Comparison of ENCODE assay signal across 23 mouse cellular contexts in genomic region chr5:115091015-115091414, GRCm38 (mm10). TPM values are rescaled to one million over a fixed set of nuclear protein-coding genes. Genes with fewer than 3 reads are reported as not detected.
DNase-seq lines count a peak whose midpoint lies in the region; ATAC-seq and TF ChIP-seq lines count a peak whose summit lies in the region.
"Had no signal": no experiment of that assay in that cellular context is flagged by ENCODE, and none has a peak within 500 bp of the region (broad histone marks: within the 10 kb centered on the region; RNA-seq: fewer than 3 reads in every experiment).

No protein-coding gene starts in this region.

- ATAC-seq in liver, postnatal 0 days, result no peak
- peak; percentile 67 for ATAC-seq in intestine, embryonic 15.5 days
- ATAC-seq in liver, embryonic 11.5 days (replicated peaks; ENCODE audit: low FRiP score), result no peak
- ATAC-seq: forebrain, embryonic 15.5 days; hindbrain, embryonic 16.5 days had no signal

- TF ChIP-seq POLR2A in liver, adult 2 months (IDR thresholded peaks at IDR 0.05; ENCODE audit: extremely low read depth, insufficient read depth, low read length), result no peak
- TF ChIP-seq POLR2A in small intestine, adult 2 months (IDR thresholded peaks at IDR 0.05; ENCODE audit: low read depth, low read length), result no peak

- no peak for TF ChIP-seq CTCF in liver, adult 2 months (IDR thresholded peaks at IDR 0.05; ENCODE audit: low read depth, low read length)
- TF ChIP-seq CTCF in liver, postnatal 0 days (IDR thresholded peaks at IDR 0.05; ENCODE audit: low read depth), result no peak
- no peak for TF ChIP-seq CTCF in small intestine, adult 2 months (IDR thresholded peaks at IDR 0.05; ENCODE audit: extremely low read depth, insufficient read length, insufficient replicate concordance, low read depth, low read length)

- H3K27ac ChIP-seq in liver, adult 2 months (replicated peaks; ENCODE audit: insufficient read depth, low read depth, low read length), result no peak overlapping the region
- no peak overlapping the region for H3K27ac ChIP-seq in liver, postnatal 0 days (ENCODE audit: low read depth)
- no peak overlapping the region for H3K27ac ChIP-seq in intestine, embryonic 15.5 days
- peak overlapping the region; percentile 48; the same call in 1 of the 2 replicates for H3K27ac ChIP-seq in small intestine, adult 2 months (ENCODE audit: insufficient read depth, low read depth, low read length)
- no peak overlapping the region for H3K27ac ChIP-seq in liver, embryonic 11.5 days (ENCODE audit: low read depth, low read length)
- no peak overlapping the region for H3K27ac ChIP-seq in midbrain, embryonic 10.5 days (replicated peaks)
- H3K27ac ChIP-seq: embryonic facial prominence, embryonic 12.5 days; forebrain, embryonic 15.5 days; heart, adult 2 months had no signal

- no peaks in the 10 kb centered on the region for H3K27me3 ChIP-seq in liver, adult 2 months (ENCODE audit: control insufficient read depth, insufficient read depth, low read length)
- no peaks in the 10 kb centered on the region for H3K27me3 ChIP-seq in liver, postnatal 0 days (ENCODE audit: insufficient read depth, low read length)
- no peaks in the 10 kb centered on the region for H3K27me3 ChIP-seq in intestine, embryonic 15.5 days (replicated peaks)
- no peaks in the 10 kb centered on the region for H3K27me3 ChIP-seq in small intestine, adult 2 months (ENCODE audit: control insufficient read depth, insufficient read depth, low read length)
- no peaks in the 10 kb centered on the region for H3K27me3 ChIP-seq in liver, embryonic 11.5 days (replicated peaks; ENCODE audit: control insufficient read depth, insufficient read depth, low read length)
- H3K27me3 ChIP-seq in midbrain, embryonic 10.5 days (ENCODE audit: low read depth, poor library complexity, severe bottlenecking), result no peaks in the 10 kb centered on the region
- H3K27me3 ChIP-seq: embryonic facial prominence, embryonic 12.5 days; forebrain, embryonic 15.5 days; heart, embryonic 12.5 days had no signal

- H3K9ac ChIP-seq in liver, adult 2 months (ENCODE audit: low read depth, low read length), result no peak overlapping the region
- no peak overlapping the region for H3K9ac ChIP-seq in liver, postnatal 0 days (replicated peaks)
- no peak overlapping the region for H3K9ac ChIP-seq in intestine, embryonic 15.5 days
- H3K9ac ChIP-seq in liver, embryonic 11.5 days (ENCODE audit: low read depth, low read length), result no peak overlapping the region
- H3K9ac ChIP-seq: embryonic facial prominence, embryonic 12.5 days; forebrain, embryonic 15.5 days; heart, embryonic 12.5 days had no signal

- H3K9me3 ChIP-seq in liver, postnatal 0 days (ENCODE audit: low read length), result no peaks in the 10 kb centered on the region
- no peaks in the 10 kb centered on the region for H3K9me3 ChIP-seq in intestine, embryonic 15.5 days
- H3K9me3 ChIP-seq in liver, embryonic 11.5 days (ENCODE audit: control insufficient read depth, low read length), result no peaks in the 10 kb centered on the region
- H3K9me3 ChIP-seq in midbrain, embryonic 10.5 days (replicated peaks), result no peaks in the 10 kb centered on the region; the same call in none of the 2 replicates
- H3K9me3 ChIP-seq: embryonic facial prominence, embryonic 12.5 days; forebrain, embryonic 15.5 days; heart, embryonic 12.5 days had no signal

- H3K4me2 ChIP-seq in liver, postnatal 0 days (ENCODE audit: low read depth, low read length), result no peak overlapping the region
- H3K4me2 ChIP-seq in intestine, embryonic 15.5 days (replicated peaks), result no peak overlapping the region
- H3K4me2 ChIP-seq in liver, embryonic 11.5 days, result no peak overlapping the region
- H3K4me2 ChIP-seq: embryonic facial prominence, embryonic 12.5 days; forebrain, embryonic 15.5 days; heart, embryonic 12.5 days had no signal

- peaks cover 4% of the 10 kb centered on the region; the same call in 1 of the 2 replicates for H3K79me2 ChIP-seq in liver, adult 2 months (ENCODE audit: control insufficient read depth, insufficient read depth, low read length)

- peak; percentile 59 for DNase-seq in liver, adult 2 months (ENCODE audit: extremely low read depth, low read depth, low spot score)
- no peak for DNase-seq in liver, postnatal 0 days
- no peak for DNase-seq in cerebellum, adult 9-11 months
- no peak for DNase-seq in liver, embryonic 11.5 days (ENCODE audit: low spot score)
- no peak for DNase-seq in midbrain, embryonic 10.5 days (ENCODE audit: low spot score)
- DNase-seq: adrenal gland, postnatal 10 days; B cell, adult 2 months; cerebellum, adult 11 months; cerebellum, adult 8-10 months; cerebellum, postnatal 25 days; gastrocnemius, postnatal 10 days; heart, adult 2 months; heart, postnatal 36 days had no signal

- WGBS in liver, adult 2 months, result 25% methylated on average over 3 of the region's 3 CpGs
- WGBS in liver, postnatal 0 days (ENCODE audit: insufficient replicate concordance), result 64% methylated on average over 3 of the region's 3 CpGs
- WGBS in intestine, embryonic 15.5 days, result 55% methylated on average over 3 of the region's 3 CpGs
- WGBS in small intestine, adult 2 months, result 31% methylated on average over 3 of the region's 3 CpGs
- WGBS in liver, embryonic 11.5 days, result 75% methylated on average over 3 of the region's 3 CpGs
- WGBS in midbrain, embryonic 10.5 days, result 87% methylated on average over 3 of the region's 3 CpGs

- no peaks in the 10 kb centered on the region for H3K4me1 ChIP-seq in liver, adult 2 months (ENCODE audit: control insufficient read depth, insufficient read depth, low read length)
- H3K4me1 ChIP-seq in liver, postnatal 0 days (ENCODE audit: insufficient read depth), result no peaks in the 10 kb centered on the region
- H3K4me1 ChIP-seq in intestine, embryonic 15.5 days (replicated peaks), result no peaks in the 10 kb centered on the region
- peaks cover 6% of the 10 kb centered on the region; the same call in 1 of the 2 replicates for H3K4me1 ChIP-seq in small intestine, adult 2 months (ENCODE audit: control insufficient read depth, insufficient read depth, insufficient read length, low read length)
- no peaks in the 10 kb centered on the region for H3K4me1 ChIP-seq in liver, embryonic 11.5 days (replicated peaks; ENCODE audit: control insufficient read depth, insufficient read depth, low read length)
- H3K4me1 ChIP-seq in midbrain, embryonic 10.5 days, result no peaks in the 10 kb centered on the region
- H3K4me1 ChIP-seq: embryonic facial prominence, embryonic 12.5 days; forebrain, embryonic 15.5 days had no signal

- H3K36me3 ChIP-seq in liver, adult 2 months (ENCODE audit: control insufficient read depth, insufficient read depth, low read length), result peaks cover 24% of the 10 kb centered on the region
- peaks cover 70% of the 10 kb centered on the region for H3K36me3 ChIP-seq in liver, postnatal 0 days (replicated peaks; ENCODE audit: insufficient read depth, low read length)
- H3K36me3 ChIP-seq in intestine, embryonic 15.5 days, result peaks cover 46% of the 10 kb centered on the region
- peaks cover 52% of the 10 kb centered on the region for H3K36me3 ChIP-seq in small intestine, adult 2 months (ENCODE audit: control insufficient read depth, insufficient read depth, low read length)
- peaks cover 42% of the 10 kb centered on the region for H3K36me3 ChIP-seq in liver, embryonic 11.5 days (ENCODE audit: control insufficient read depth, insufficient read depth, low read length)
- H3K36me3 ChIP-seq in midbrain, embryonic 10.5 days, result peaks cover 99% of the 10 kb centered on the region

- TF ChIP-seq EP300 in liver, postnatal 0 days (IDR thresholded peaks at IDR 0.05; ENCODE audit: low read depth), result no peak

- H3K4me3 ChIP-seq in liver, adult 2 months (ENCODE audit: insufficient read depth, low read depth, low read length), result no peak overlapping the region
- no peak overlapping the region for H3K4me3 ChIP-seq in liver, postnatal 0 days (ENCODE audit: low read depth, low read length)
- no peak overlapping the region for H3K4me3 ChIP-seq in intestine, embryonic 15.5 days (replicated peaks)
- no peak overlapping the region for H3K4me3 ChIP-seq in small intestine, adult 2 months (ENCODE audit: low read depth, low read length)
- no peak overlapping the region for H3K4me3 ChIP-seq in liver, embryonic 11.5 days (ENCODE audit: low read depth, low read length)
- H3K4me3 ChIP-seq in midbrain, embryonic 10.5 days, result no peak overlapping the region
- H3K4me3 ChIP-seq: embryonic facial prominence, embryonic 12.5 days; forebrain, embryonic 15.5 days; heart, adult 2 months; heart, embryonic 12.5 days had no signal

RNA-seq across cellular contexts. Expression of gene Gm10401, which starts 7.1 kb away (rescaled TPM):
- not detected in 2 replicates for total RNA-seq in liver, adult 2 months (2014; rRNA removed)
- 0.17 TPM in 1 of 2 replicates, not detected in the other for polyA plus RNA-seq in liver, adult 2 months (2012; rRNA removed)
- 6.0 and 6.6 TPM in 2 replicates for polyA plus RNA-seq in liver, postnatal 0 days (2015; fragmentation: Nextera tagmentation; extraction: Ambion mirVana)
- 24.9 and 30.2 TPM in 2 replicates for polyA plus RNA-seq in intestine, embryonic 15.5 days (2015; fragmentation: Nextera tagmentation; extraction: Ambion mirVana)
- not detected in 2 replicates for polyA plus RNA-seq in small intestine, adult 2 months (2012; rRNA removed)
- polyA plus RNA-seq in liver, embryonic 11.5 days (2014; fragmentation: Nextera tagmentation; extraction: Ambion mirVana), result 19.5 and 25.1 TPM in 2 replicates
- 23.5 and 25.4 TPM in 2 replicates for polyA plus RNA-seq in midbrain, embryonic 10.5 days (2016; fragmentation: Nextera tagmentation; extraction: Ambion mirVana)
- total RNA-seq: adrenal gland, postnatal 10 days; gastrocnemius, postnatal 10 days; gastrocnemius, postnatal 4 days; heart, adult 2 months; heart, postnatal 36 days had no signal
- polyA plus RNA-seq: brain, embryonic 14.5 days; cortical plate, adult 2 months; frontal cortex, adult 2 months; heart, adult 2 months had no signal

RNA-seq across cellular contexts. Expression of gene Acads, which starts 28.1 kb away (rescaled TPM):
- 140 and 143 TPM in 2 replicates for total RNA-seq in liver, adult 2 months (2014; rRNA removed)
- polyA plus RNA-seq in liver, adult 2 months (2012; rRNA removed), result 255 and 293 TPM in 2 replicates
- polyA plus RNA-seq in liver, postnatal 0 days (2015; fragmentation: Nextera tagmentation; extraction: Ambion mirVana), result 87.9 and 93.4 TPM in 2 replicates
- polyA plus RNA-seq in intestine, embryonic 15.5 days (2015; fragmentation: Nextera tagmentation; extraction: Ambion mirVana), result 119 and 122 TPM in 2 replicates
- 63.3 and 95.9 TPM in 2 replicates for polyA plus RNA-seq in small intestine, adult 2 months (2012; rRNA removed)
- 35.5 and 37.4 TPM in 2 replicates for polyA plus RNA-seq in liver, embryonic 11.5 days (2014; fragmentation: Nextera tagmentation; extraction: Ambion mirVana)
- 60.0 and 65.2 TPM in 2 replicates for polyA plus RNA-seq in midbrain, embryonic 10.5 days (2016; fragmentation: Nextera tagmentation; extraction: Ambion mirVana)

RNA-seq across cellular contexts. Expression of gene Unc119b, which starts 43.8 kb away (rescaled TPM):
- 12.5 and 17.3 TPM in 2 replicates for total RNA-seq in liver, adult 2 months (2014; rRNA removed)
- 29.4 and 32.0 TPM in 2 replicates for polyA plus RNA-seq in liver, adult 2 months (2012; rRNA removed)
- 6.9 and 8.0 TPM in 2 replicates for polyA plus RNA-seq in liver, postnatal 0 days (2015; fragmentation: Nextera tagmentation; extraction: Ambion mirVana)
- polyA plus RNA-seq in intestine, embryonic 15.5 days (2015; fragmentation: Nextera tagmentation; extraction: Ambion mirVana), result 25.7 and 26.6 TPM in 2 replicates
- 16.9 and 26.5 TPM in 2 replicates for polyA plus RNA-seq in small intestine, adult 2 months (2012; rRNA removed)
- 26.8 and 27.3 TPM in 2 replicates for polyA plus RNA-seq in liver, embryonic 11.5 days (2014; fragmentation: Nextera tagmentation; extraction: Ambion mirVana)
- 66.7 and 68.7 TPM in 2 replicates for polyA plus RNA-seq in midbrain, embryonic 10.5 days (2016; fragmentation: Nextera tagmentation; extraction: Ambion mirVana)
